Mouse (Mus musculus) embryo, embryonic 11.5 days (tissue): ENCODE data around the gene Pik3cd.

Experiments
- DNase-seq: peaks from one replicate; pipeline ENCODE4 v3.0.0-alpha.2; 2012; ENCODE audit warnings: low read depth, low spot score

Pik3cd gene

DNA sequence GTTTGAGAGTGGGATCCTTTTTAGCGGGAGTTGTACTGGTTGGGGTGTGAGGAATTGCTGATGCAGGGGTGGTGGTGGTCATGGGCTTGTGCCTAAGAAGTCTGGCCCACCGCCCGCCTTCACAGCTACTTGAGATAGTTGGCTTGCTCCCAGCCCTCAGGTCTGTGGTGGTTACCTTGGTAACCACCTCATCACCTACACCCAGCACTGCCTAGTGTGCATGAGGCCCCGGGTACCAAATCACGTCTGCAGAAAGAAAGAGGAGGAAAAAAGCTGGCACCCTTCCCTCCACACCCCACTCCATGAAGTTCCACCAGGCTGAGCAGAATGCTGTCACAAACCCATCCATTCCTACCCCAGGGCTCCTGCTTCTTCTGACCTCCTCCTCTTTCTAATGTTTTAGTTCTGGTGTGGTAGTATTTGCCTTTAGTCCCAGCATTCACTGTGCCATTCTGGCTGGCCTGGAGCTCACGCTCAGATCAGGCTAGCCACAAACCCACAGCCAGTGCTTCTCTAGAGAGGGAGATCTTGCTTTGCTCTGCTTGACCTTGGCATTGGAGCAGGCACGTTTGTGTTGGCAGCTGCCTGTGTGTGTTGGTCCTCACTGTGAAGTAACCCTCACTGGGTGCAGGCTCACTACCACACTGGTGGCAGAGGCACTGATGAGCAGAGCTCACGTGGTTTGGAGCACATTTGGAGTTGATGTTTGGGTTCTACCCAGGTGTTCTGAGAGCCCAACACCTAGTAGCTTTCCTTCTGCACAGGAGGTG, 92.9 kb downstream of the Pik3cd start:
- DNase-seq, result no peak

DNA sequence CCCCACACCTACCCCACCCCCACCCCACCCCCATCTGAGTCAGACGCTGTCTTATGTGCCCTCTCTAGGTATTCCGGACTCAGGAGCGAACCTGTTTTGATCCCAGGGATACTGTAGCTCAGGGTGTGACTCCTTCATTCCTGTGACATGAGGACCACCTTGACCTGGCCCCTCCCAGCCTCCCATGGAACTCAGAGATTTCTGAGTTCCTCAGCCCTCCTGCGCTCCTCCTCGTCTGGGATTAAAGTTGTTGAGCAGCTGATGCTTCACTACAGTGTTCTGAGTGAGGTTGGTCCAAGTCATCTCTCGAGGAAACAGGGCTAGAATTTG, 94.1 kb downstream of the Pik3cd start:
- DNase-seq, result no peak

DNA sequence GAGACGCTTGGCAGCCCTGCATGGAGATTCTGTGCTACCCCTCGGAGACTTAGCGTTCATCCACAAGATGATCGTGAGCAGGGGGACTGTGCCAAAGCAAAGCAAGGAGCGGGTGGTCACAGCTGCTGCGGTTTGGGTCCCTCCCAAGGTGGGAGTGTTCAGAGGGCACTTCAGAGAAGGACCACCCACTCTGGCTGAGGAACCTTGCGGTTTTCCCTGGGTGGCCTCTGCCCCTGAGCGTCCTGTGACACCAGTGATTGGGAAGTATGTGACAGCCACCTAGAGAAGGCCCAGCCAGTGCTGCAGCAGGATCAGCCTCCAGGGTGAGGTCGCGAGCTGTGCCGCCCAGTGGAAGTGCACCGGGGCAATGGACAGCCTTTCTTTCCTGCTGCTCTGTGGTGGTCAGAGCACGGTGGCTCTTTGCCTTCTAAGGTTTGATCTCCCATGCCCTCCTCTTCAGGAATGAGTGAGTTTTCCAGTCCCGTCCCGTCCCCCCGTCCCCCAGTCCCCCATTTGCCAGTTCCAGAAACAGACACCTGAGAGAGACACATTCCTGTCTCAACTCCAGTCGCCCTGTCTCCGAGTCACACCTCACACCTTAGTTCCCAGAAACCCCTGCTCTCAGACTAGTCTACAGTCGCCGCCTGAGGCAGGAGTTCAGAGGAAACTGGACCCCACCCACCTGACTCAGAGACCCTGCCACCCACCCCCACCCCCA, 94.6 kb downstream of the Pik3cd start:
- no peak for DNase-seq

DNA sequence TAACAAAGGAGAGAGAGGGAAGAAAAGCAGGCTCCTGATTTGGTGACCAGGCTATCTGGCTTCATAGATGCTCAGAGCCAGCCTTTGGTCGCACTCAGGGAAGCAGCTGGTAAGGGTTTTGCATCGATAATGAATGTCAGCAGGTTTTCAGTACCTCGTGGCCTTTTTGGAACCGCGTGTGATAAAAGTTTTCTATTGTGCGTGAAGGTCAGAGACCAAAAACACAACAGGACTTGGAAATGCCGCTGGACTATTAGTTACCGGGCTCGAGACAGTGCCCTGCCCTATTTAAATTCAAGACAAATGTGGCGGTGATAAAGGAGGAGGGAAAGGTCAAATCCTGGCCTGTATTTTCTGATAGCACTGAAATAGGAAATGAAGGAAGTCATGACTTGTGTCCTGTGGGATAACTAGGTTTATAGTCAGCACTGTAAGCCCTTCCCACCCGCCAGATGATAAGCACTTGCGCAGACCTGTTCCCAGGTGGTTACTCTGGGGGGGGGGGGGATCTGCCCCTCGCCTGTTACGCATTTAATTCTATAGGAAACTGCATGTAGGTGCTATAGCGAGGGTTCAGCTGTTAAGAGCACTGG, 95.5 kb downstream of the Pik3cd start:
- DNase-seq, result no peak

DNA sequence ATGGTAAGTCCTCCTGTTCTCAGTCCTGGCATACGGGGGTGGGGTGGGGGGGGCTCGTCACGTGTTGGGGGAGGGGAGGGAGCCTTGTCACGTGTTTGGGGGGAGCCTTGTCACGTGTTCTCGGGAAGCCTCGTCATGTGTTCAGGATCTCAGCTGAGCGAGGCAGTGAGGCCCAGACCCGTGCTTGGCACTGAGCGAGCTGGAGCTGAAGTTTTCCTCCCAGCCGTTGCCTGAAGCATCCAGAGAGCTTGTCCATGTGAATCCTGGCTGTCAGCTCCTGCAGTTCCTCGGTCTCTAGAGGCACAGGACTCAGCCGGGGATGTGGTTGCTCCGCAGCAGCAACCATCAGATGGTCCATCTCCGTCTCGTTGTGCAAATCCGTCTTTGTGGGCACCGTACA, 96.3 kb downstream of the Pik3cd start:
- DNase-seq, result no peak

DNA sequence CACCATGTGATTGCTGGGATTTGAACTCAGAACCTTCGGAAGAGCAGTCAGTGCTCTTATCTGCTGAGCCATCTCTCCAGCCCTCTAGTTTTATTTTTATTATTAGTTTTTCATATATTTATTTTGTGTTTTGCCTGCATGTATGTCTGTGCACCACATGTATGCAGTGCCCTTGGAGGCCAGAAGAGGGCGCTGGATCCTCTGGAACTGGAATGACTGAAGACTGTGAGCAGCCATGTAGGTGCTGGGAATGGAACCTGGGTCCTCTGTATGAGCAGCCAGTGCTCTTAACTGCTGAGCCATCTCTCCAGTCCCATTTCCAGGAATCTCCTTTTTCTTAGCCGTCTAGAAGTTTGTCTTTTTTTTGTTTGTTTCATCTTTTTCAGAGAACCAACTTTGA, 97.9 kb downstream of the Pik3cd start:
- no peak for DNase-seq

DNA sequence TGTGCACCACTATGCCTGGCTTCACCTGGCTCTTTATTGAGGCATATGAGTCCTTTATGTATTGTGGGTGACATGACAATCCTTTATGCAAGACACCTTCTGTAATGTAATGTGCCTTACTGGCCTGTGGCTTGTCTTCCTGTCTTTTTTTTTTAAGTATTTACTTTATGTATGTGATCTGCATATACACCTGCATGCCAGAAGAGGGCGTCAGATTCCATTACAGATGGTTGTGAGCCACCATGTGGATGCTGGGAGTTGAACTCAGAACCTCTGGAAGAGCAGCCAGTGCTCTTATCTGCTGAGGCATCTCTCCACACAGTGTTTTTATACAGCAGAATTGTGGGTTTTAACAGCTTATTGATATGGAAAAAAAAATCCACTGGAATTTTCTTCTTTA, 98.5 kb downstream of the Pik3cd start:
- no peak for DNase-seq

DNA sequence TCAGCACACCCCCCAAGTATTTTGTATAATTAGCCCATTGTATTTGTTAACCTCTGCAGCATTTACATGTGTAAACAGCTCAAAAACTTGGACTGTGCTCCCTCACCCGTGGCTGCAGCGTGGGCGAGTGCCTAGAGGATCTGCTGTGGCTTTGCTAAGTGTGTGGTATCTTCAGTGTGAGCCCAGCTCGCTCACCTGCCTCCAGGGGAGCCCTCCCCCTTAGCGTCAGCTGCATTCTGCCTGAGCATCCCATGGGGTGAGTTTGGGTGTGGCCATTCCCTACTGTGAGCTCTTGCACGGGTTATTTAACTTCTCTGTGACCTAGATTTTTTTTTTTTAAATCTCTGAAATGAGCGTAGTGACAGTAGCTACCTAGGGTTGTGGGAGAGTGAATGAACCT, 100.1 kb downstream of the Pik3cd start:
- no peak for DNase-seq

DNA sequence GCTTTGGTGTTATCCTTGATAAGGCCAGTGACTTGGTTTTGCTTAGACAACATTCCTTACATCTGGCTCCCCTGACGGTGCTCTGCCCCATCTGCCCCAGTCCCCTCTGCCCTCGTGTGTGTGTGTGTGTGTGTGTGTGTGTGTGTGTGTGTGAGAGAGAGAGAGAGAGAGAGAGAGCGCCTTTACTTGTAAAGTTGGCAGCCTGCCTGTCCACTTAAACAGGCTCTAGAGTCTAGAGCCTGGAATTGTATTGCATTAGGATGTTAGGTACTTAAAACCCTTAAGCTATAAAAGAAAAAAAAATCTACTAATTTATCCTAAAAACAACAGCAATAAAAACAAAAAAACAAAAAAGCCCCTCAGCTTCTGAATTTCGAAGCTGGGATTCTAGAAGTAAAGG, 100.9 kb downstream of the Pik3cd start:
- no peak for DNase-seq

DNA sequence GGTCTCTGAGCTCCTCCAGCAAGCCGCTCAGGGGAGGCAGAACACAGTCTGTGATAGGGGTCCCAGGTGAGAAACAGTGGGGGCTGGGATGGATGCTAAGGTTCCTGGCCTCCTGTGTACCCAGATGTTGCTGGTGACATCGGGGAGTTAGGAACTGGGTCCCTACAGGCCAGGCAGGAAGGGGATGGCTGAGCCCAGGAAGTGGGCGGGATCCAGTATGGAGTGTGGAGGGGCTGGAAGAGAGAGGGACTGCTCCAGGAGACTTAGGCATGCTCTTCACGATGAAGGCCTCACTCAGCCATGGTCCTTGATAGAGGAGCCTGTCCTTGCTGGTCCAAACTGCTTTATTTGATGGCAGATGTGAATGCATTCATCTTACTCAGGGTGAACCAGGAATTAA, 102.2 kb downstream of the Pik3cd start:
- no peak for DNase-seq

DNA sequence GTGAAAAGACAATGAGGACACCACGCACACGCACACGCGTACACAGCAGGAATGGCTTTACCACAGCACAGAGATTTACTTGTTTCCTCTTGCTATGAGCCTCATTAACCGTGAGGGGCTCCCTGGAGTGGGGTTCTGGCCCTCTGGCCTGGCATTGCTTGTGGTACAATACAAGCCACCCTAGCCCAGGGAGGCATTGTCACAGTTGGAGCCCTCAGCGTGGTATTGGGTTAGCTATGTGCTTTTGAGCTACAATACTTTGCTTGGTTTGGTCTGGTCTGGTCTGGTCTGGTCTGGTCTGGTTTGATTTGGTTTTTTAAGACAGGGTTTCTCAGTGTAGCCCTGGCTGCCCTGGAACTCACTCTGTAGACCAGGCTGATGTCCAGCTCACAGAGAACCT, 102.8 kb downstream of the Pik3cd start:
- DNase-seq, result no peak
